Mouse (Mus musculus): Measurements from ENCODE around the gene Dap3.
"Not testable (repeated sequence)": the region's sequence is repeated elsewhere in the genome, so short reads cannot be mapped to it uniquely, and the experiment has no call there.

DNA sequence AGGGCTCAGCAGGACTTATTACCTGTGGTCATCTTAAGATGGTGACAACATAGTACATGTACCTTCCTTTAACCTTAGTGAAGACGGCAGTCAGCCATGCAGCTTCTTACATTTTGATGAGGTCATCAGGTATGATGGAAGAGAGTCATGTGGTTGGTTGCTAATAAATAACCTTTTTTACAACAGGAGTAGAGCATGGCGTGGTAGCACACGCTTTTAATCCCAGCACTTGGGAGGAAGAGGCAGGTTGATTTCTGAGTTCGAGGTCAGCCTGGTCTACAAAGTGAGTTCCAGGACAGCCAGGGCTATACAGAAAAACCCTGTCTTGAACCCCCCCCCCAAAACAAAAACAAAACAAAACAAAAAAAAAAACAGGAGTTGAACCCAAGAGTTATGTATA is 68.4 kb downstream of the Dap3 start:
- TF ChIP-seq CTCF (IDR thresholded peaks at IDR 0.05; ENCODE audit: insufficient read depth, low read length); POLR2A (IDR thresholded peaks at IDR 0.05; ENCODE audit: borderline replicate concordance, extremely low read depth, low read depth, low read length): not testable (repeated sequence)
